Mouse (Mus musculus): ENCODE data around the gene Calb2. TPM values are rescaled to one million over a fixed set of nuclear protein-coding genes. Genes with fewer than 3 reads are reported as not detected.

Gene Calb2
- polyA plus RNA-seq, 1 experiment = not detected

GRCm38 (mm10) chr8:110130537-110130936 lies 37.5 kb downstream of the Calb2 start:
- no peaks in the 10 kb centered on the region for H3K4me1 ChIP-seq (ENCODE audit: control insufficient read depth, insufficient read depth, low read length)
- no peaks in the 10 kb centered on the region for H3K27me3 ChIP-seq (replicated peaks; ENCODE audit: control insufficient read depth, insufficient read depth, low read length)
- no peak overlapping the region for H3K27ac ChIP-seq (ENCODE audit: insufficient read depth, low read depth, low read length)
- H3K36me3 ChIP-seq (ENCODE audit: control insufficient read depth, insufficient read depth, low read length) = no peaks in the 10 kb centered on the region
- peak; percentile 72 for DNase-seq
- WGBS = 10% methylated on average over 13 of the region's 13 CpGs
- TF ChIP-seq POLR2A (IDR thresholded peaks at IDR 0.05; ENCODE audit: low read depth, low read length) (no peak), CTCF (conservative IDR thresholded peaks at IDR 0.05; ENCODE audit: insufficient read depth, insufficient read length, low read depth, low read length) (peak; percentile 84)
- H3K4me3 ChIP-seq (ENCODE audit: insufficient read depth, low read depth, low read length) = no peak overlapping the region

DNA sequence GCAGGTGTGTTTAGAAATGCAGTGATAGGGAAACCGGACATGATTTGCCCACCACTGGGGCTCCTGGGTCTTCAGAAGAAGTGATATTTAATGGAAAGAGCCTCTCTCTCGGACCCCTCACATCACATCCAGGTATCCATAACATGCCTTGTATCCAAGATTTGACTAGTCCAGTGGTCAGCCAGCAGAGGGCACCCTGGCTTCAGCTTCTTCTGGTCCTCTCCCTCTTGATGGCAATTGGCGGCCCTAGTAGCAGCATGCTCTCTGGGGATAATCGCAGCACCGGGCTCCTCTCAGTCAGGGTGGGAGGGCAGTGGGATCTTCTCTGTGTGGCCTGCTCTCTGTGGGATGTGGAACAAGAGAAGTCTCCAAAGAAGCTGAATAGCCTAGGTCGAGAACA lies 48.3 kb downstream of the Calb2 start:
- TF ChIP-seq POLR2A (IDR thresholded peaks at IDR 0.05; ENCODE audit: low read depth, low read length) = no peak
- TF ChIP-seq CTCF (conservative IDR thresholded peaks at IDR 0.05; ENCODE audit: insufficient read depth, insufficient read length, low read depth, low read length) = peak; percentile 38; the same call in 1 of the 2 replicates
- no peaks in the 10 kb centered on the region for H3K27me3 ChIP-seq (replicated peaks; ENCODE audit: control insufficient read depth, insufficient read depth, low read length)
- no peak overlapping the region for H3K4me3 ChIP-seq (ENCODE audit: insufficient read depth, low read depth, low read length)
- H3K36me3 ChIP-seq (ENCODE audit: control insufficient read depth, insufficient read depth, low read length) = no peaks in the 10 kb centered on the region
- no peak overlapping the region for H3K27ac ChIP-seq (ENCODE audit: insufficient read depth, low read depth, low read length)
- peak; percentile 9 for DNase-seq
- H3K4me1 ChIP-seq (ENCODE audit: control insufficient read depth, insufficient read depth, low read length) = no peaks in the 10 kb centered on the region
- WGBS = 43% methylated on average over 6 of the region's 6 CpGs

DNA sequence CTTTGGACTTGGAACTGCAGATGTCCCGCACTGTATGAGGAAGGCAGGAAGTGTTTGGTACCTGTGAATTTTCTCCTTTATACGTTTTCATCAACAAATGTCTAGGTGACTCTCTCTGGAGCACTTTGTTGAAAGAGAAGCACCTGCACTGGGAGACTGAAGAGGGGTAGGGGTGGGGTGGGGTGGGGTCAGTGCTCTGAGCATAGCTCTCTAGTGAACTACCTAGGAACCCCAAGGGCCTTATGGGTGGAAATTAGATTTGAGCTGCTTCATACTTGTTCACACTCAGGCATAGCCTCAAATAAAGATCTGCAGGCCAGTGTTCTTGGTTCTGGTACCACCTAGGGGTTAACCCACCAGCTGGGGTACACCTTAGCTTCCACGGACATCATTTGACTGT lies 65.4 kb downstream of the Calb2 start, which contains the start of gene Gm17720:
TSS of gene Gm17720 (minus strand) at position 101 of the 400 bp plus-strand sequence.
- no peak for DNase-seq
- TF ChIP-seq CTCF (conservative IDR thresholded peaks at IDR 0.05; ENCODE audit: insufficient read depth, insufficient read length, low read depth, low read length) (no peak), POLR2A (IDR thresholded peaks at IDR 0.05; ENCODE audit: low read depth, low read length) (no peak)
- no peaks in the 10 kb centered on the region for H3K27me3 ChIP-seq (replicated peaks; ENCODE audit: control insufficient read depth, insufficient read depth, low read length)
- 87% methylated on average over 3 of the region's 3 CpGs for WGBS
- H3K4me1 ChIP-seq (ENCODE audit: control insufficient read depth, insufficient read depth, low read length) = no peaks in the 10 kb centered on the region
- no peaks in the 10 kb centered on the region for H3K36me3 ChIP-seq (ENCODE audit: control insufficient read depth, insufficient read depth, low read length)
- H3K27ac ChIP-seq (ENCODE audit: insufficient read depth, low read depth, low read length) = no peak within 1 kb of the TSS
- H3K4me3 ChIP-seq (ENCODE audit: insufficient read depth, low read depth, low read length) = no peak within 1 kb of the TSS

DNA sequence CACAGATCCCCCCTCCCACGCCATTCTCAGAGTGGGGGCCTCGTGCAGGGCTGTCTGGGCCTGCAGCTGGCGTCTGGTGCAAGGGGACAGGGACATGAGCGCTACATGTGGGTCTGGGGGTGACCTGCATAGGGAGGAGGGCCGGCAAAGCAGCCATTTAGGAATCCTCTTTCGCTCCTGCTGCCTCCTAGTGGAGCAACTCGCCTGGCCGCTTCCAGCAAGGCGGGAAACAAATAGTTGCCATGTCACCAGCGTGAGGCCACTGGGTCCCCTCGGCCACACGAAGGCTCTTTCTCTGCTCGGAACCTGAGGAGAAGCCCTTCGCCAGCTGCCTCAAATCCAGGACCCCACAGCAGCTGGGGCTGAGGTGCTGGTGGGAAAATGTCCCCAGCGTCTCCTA lies 66.3 kb downstream of the Calb2 start:
- H3K4me3 ChIP-seq (ENCODE audit: insufficient read depth, low read depth, low read length) = no peak overlapping the region
- no peak for TF ChIP-seq POLR2A (IDR thresholded peaks at IDR 0.05; ENCODE audit: low read depth, low read length)
- no peak for TF ChIP-seq CTCF (conservative IDR thresholded peaks at IDR 0.05; ENCODE audit: insufficient read depth, insufficient read length, low read depth, low read length)
- no peaks in the 10 kb centered on the region for H3K27me3 ChIP-seq (replicated peaks; ENCODE audit: control insufficient read depth, insufficient read depth, low read length)
- no peaks in the 10 kb centered on the region for H3K36me3 ChIP-seq (ENCODE audit: control insufficient read depth, insufficient read depth, low read length)
- no peak for DNase-seq
- no peak overlapping the region for H3K27ac ChIP-seq (ENCODE audit: insufficient read depth, low read depth, low read length)
- 87% methylated on average over 15 of the region's 15 CpGs for WGBS
- H3K4me1 ChIP-seq (ENCODE audit: control insufficient read depth, insufficient read depth, low read length) = no peaks in the 10 kb centered on the region

GRCm38 (mm10) chr8:110100907-110101306 lies 67.1 kb downstream of the Calb2 start, which contains the start of gene Gm21964:
TSS of gene Gm21964 (plus strand) at chr8:110101207.
- no peaks in the 10 kb centered on the region for H3K4me1 ChIP-seq (ENCODE audit: control insufficient read depth, insufficient read depth, low read length)
- no peak within 1 kb of the TSS for H3K4me3 ChIP-seq (ENCODE audit: insufficient read depth, low read depth, low read length)
- H3K27me3 ChIP-seq (replicated peaks; ENCODE audit: control insufficient read depth, insufficient read depth, low read length) = no peaks in the 10 kb centered on the region
- no peak for TF ChIP-seq CTCF (conservative IDR thresholded peaks at IDR 0.05; ENCODE audit: insufficient read depth, insufficient read length, low read depth, low read length)
- TF ChIP-seq POLR2A (IDR thresholded peaks at IDR 0.05; ENCODE audit: low read depth, low read length) = no peak
- DNase-seq = no peak
- H3K36me3 ChIP-seq (ENCODE audit: control insufficient read depth, insufficient read depth, low read length) = no peaks in the 10 kb centered on the region
- no peak within 1 kb of the TSS for H3K27ac ChIP-seq (ENCODE audit: insufficient read depth, low read depth, low read length)
- 77% methylated on average over 12 of the region's 12 CpGs for WGBS

DNA sequence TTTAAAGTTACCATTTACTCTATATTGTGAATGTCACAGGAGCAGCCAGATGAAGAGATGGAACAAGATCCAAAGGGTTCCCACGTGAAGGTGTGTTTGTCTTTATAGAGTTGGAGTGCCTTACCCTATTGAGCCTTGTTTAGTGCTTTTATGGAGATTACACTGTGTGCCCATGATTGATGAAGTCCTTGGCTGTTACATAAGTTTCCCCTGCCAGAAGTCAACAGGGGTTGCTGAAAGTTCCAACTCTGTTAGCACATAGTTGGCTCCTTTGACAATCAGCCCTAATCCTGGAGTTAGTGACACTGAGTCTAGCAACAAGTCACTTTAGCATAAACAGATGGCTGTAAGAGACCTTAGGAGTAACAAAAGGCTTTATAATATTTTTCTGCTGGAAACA lies 76.1 kb downstream of the Calb2 start:
- WGBS = 39% methylated on average over 1 of the region's 1 CpGs
- Histone ChIP-seq H3K36me3 (ENCODE audit: control insufficient read depth, insufficient read depth, low read length) (peaks cover 5% of the 10 kb centered on the region), H3K27ac (ENCODE audit: insufficient read depth, low read depth, low read length) (no peak overlapping the region), H3K27me3 (replicated peaks; ENCODE audit: control insufficient read depth, insufficient read depth, low read length) (no peaks in the 10 kb centered on the region), H3K4me3 (ENCODE audit: insufficient read depth, low read depth, low read length) (no peak overlapping the region), H3K4me1 (ENCODE audit: control insufficient read depth, insufficient read depth, low read length) (no peaks in the 10 kb centered on the region)
- DNase-seq = no peak
- TF ChIP-seq CTCF (conservative IDR thresholded peaks at IDR 0.05; ENCODE audit: insufficient read depth, insufficient read length, low read depth, low read length) (no peak), POLR2A (IDR thresholded peaks at IDR 0.05; ENCODE audit: low read depth, low read length) (no peak)

Other genes starting within 250 kb of the Calb2 start
- 10.7 and 10.8 TPM in 2 replicates for gene Marveld3, start 206.0 kb downstream of the Calb2 start, polyA plus RNA-seq (2012; rRNA removed)
- gene Tat, start 177.8 kb downstream of the Calb2 start, polyA plus RNA-seq (2012; rRNA removed) = 0.04 TPM in 1 of 2 replicates, not detected in the other
- gene Chst4, start 128.5 kb downstream of the Calb2 start, polyA plus RNA-seq (2012; rRNA removed) = 0.34 and 0.59 TPM in 2 replicates
- gene Zfp612, start 88.5 kb downstream of the Calb2 start, polyA plus RNA-seq (2012; rRNA removed) = 2.2 and 2.3 TPM in 2 replicates
- not detected in 2 replicates for gene Gm21964, start 67.0 kb downstream of the Calb2 start, polyA plus RNA-seq (2012; rRNA removed)
- gene Gm17720, start 65.5 kb downstream of the Calb2 start, polyA plus RNA-seq (2012; rRNA removed) = not detected in 2 replicates
- gene Cmtr2, start 47.5 kb upstream of the Calb2 start, polyA plus RNA-seq (2012; rRNA removed) = 2.8 and 3.1 TPM in 2 replicates
- gene Hydin, start 98.8 kb upstream of the Calb2 start, polyA plus RNA-seq (2012; rRNA removed) = 0.01 and 0.02 TPM in 2 replicates

All from kidney, adult 2 months (tissue).